18 mouse cellular contexts compared by ENCODE assay signal in the genomic region with DNA sequence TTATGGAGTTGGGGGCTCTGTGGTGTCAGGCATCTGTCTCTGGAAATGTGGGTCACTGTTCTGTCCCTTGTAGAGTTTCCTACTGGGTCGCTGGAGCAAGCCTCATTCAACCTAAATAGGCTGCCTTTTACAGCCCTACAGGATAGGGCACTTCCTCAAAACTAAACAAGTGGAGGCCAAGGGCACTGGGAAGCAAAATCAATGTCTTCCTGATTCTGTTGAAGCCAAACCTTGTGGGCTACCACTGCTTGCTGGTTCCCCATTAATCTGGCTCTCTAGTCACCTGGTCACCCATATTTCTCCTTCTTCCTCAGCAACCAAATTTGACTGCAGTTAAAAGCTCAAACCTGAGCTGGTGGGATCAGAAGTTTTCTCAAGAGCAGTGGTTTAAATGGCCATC.
"Had no signal": no experiment of that assay in that cellular context is flagged by ENCODE, and none has a peak within 500 bp of the region (broad histone marks: within the 10 kb centered on the region; RNA-seq: fewer than 3 reads in every experiment).

No protein-coding gene starts in this region.

- H3K4me2 ChIP-seq: liver, embryonic 12.5 days; midbrain, embryonic 11.5 days; midbrain, embryonic 15.5 days; neural tube, embryonic 13.5 days; stomach, embryonic 15.5 days had no signal

- ATAC-seq: liver, embryonic 12.5 days; midbrain, embryonic 15.5 days had no signal

- H3K9ac ChIP-seq: liver, embryonic 12.5 days; midbrain, embryonic 15.5 days; neural tube, embryonic 13.5 days; stomach, embryonic 15.5 days had no signal

- H3K4me3 ChIP-seq: limb, embryonic 10.5 days; liver, embryonic 12.5 days; megakaryocyte, embryonic 14.5 days; midbrain, embryonic 15.5 days; neural tube, embryonic 13.5 days; stomach, embryonic 15.5 days had no signal

- H3K4me1 ChIP-seq: limb, embryonic 10.5 days; midbrain, embryonic 15.5 days; neural tube, embryonic 13.5 days; stomach, embryonic 15.5 days had no signal

- DNase-seq: kidney, adult 11 months; kidney, adult 9 months; kidney, postnatal 36 days; layer of hippocampus, adult 9-11 months; layer of hippocampus, postnatal 36 days; retina, postnatal 1 day; right cerebral cortex, postnatal 4 days; spleen, adult 18-20 months; thymus, adult 2 months; thymus, postnatal 25 days had no signal

- H3K27ac ChIP-seq: kidney, postnatal 0 days; limb, embryonic 10.5 days; liver, embryonic 12.5 days; midbrain, embryonic 15.5 days; neural tube, embryonic 13.5 days; stomach, embryonic 15.5 days had no signal

- H3K36me3 ChIP-seq: limb, embryonic 10.5 days; liver, embryonic 12.5 days; midbrain, embryonic 15.5 days; neural tube, embryonic 13.5 days; stomach, embryonic 15.5 days had no signal

- H3K27me3 ChIP-seq: liver, embryonic 12.5 days; megakaryocyte, embryonic 14.5 days; midbrain, embryonic 15.5 days; neural tube, embryonic 13.5 days; stomach, embryonic 15.5 days had no signal

- H3K9me3 ChIP-seq: limb, embryonic 10.5 days; liver, embryonic 12.5 days; megakaryocyte, embryonic 14.5 days; midbrain, embryonic 15.5 days; neural tube, embryonic 13.5 days; stomach, embryonic 15.5 days had no signal
